Mouse (Mus musculus) cerebellum, adult 2 months (tissue): ENCODE results near the gene Per3. TPM values are rescaled to one million over a fixed set of nuclear protein-coding genes. Genes with fewer than 3 reads are reported as not detected.
A peak's percentile ranks its signal among the peaks of the same experiment; 100 is the strongest.

Source experiments
- DNase-seq, 2 experiments: peaks; one replicate each; pipeline ENCODE4 v3.0.0; 2021
- H3K27ac ChIP-seq: fragments of 200-500 bp; 2 replicates; pipeline ENCODE4 v1.5.1; 2012; ENCODE audit warnings: low read length, control low read depth, inconsistent platforms; ENCODE audit not compliant: insufficient read depth
- H3K27me3 ChIP-seq: fragments of 200-500 bp; 2 replicates; pipeline ENCODE4 v1.6.1; 2012; ENCODE audit warnings: inconsistent platforms, mild to moderate bottlenecking, low read length, moderate library complexity; ENCODE audit not compliant: control insufficient read depth, insufficient read depth
- H3K4me1 ChIP-seq: fragments of 200-500 bp; 2 replicates; pipeline ENCODE4 v1.6.1; 2011; ENCODE audit warnings: low read length; ENCODE audit not compliant: control insufficient read depth, insufficient read depth
- H3K4me3 ChIP-seq: fragments of 200-500 bp; replicated peaks from 2 replicates; pipeline ENCODE3; 2011; ENCODE audit warnings: mild to moderate bottlenecking, low read depth, low read length, control low read depth; ENCODE audit not compliant: insufficient read depth
- CTCF ChIP-seq: fragments of 200-500 bp; IDR thresholded peaks from 2 replicates; pipeline ENCODE4 v1.5.1; 2011; ENCODE audit warnings: low read depth, mild to moderate bottlenecking, control low read depth, low read length, moderate library complexity, borderline replicate concordance; ENCODE audit not compliant: insufficient read depth
- POLR2A ChIP-seq: fragments of 200-500 bp; IDR thresholded peaks from 2 replicates; pipeline ENCODE4 v1.6.1; 2011; ENCODE audit warnings: low read length, control low read depth, borderline replicate concordance; ENCODE audit not compliant: insufficient read depth
- WGBS: fragments of 180-500 bp; shearing (Covaris S2); methylation state at CpG from one replicate; pipeline ENCODE4 v1.1.7; 2018; 5-methylcytosine and 5-hydroxymethylcytosine counted together
- polyA plus RNA-seq: library from polyadenylated mRNA; depleted of rRNA; stranded (reverse); fragments of >200 nt; gene quantifications from 2 replicates; pipeline ENCODE4 v1.2.3, GENCODE M21; 2012

Gene Per3
- polyA plus RNA-seq, 1 experiment = 40.0 TPM

GRCm38 (mm10) chr4:151073108-151073744 lies 28.8 kb upstream of the Per3 start:
- peak; percentile 78 to 85 for DNase-seq
- 35% methylated on average over 13 of the region's 13 CpGs for WGBS
- H3K4me1 ChIP-seq = peaks cover 3% of the 10 kb centered on the region; the same call in 1 of the 2 replicates
- no peak overlapping the region for H3K4me3 ChIP-seq
- no peaks in the 10 kb centered on the region for H3K27me3 ChIP-seq
- TF ChIP-seq POLR2A (no peak), CTCF (peak; percentile 74)
- H3K27ac ChIP-seq = no peak overlapping the region

GRCm38 (mm10) chr4:151070962-151071361 lies 26.5 kb upstream of the Per3 start:
- 91% methylated on average over 7 of the region's 7 CpGs for WGBS
- no peak for DNase-seq
- Histone ChIP-seq H3K27ac (no peak overlapping the region), H3K4me1 (peaks cover 3% of the 10 kb centered on the region; the same call in 1 of the 2 replicates), H3K27me3 (no peaks in the 10 kb centered on the region), H3K4me3 (no peak overlapping the region)
- no peak for TF ChIP-seq CTCF
- TF ChIP-seq POLR2A = no peak

GRCm38 (mm10) chr4:151068751-151069150 lies 24.3 kb upstream of the Per3 start:
- 60% methylated on average over 4 of the region's 4 CpGs for WGBS
- no peaks in the 10 kb centered on the region for H3K27me3 ChIP-seq
- TF ChIP-seq POLR2A (no peak), CTCF (no peak)
- H3K27ac ChIP-seq = no peak overlapping the region
- peaks cover 3% of the 10 kb centered on the region; the same call in 1 of the 2 replicates for H3K4me1 ChIP-seq
- H3K4me3 ChIP-seq = no peak overlapping the region
- no peak for DNase-seq

GRCm38 (mm10) chr4:151059566-151059965 lies 15.1 kb upstream of the Per3 start:
- 78% methylated on average over 4 of the region's 4 CpGs for WGBS
- H3K27me3 ChIP-seq = no peaks in the 10 kb centered on the region
- H3K4me3 ChIP-seq = no peak overlapping the region
- DNase-seq = no peak
- peaks cover 3% of the 10 kb centered on the region; the same call in 1 of the 2 replicates for H3K4me1 ChIP-seq
- H3K27ac ChIP-seq = no peak overlapping the region
- TF ChIP-seq CTCF (no peak), POLR2A (no peak)

- DNase-seq = no peak
- Histone ChIP-seq H3K27me3 (no peaks in the 10 kb centered on the region), H3K4me1 (peaks cover 3% of the 10 kb centered on the region; the same call in 1 of the 2 replicates), H3K27ac (no peak overlapping the region; the same call in 1 of the 2 replicates), H3K4me3 (no peak overlapping the region)
- TF ChIP-seq CTCF (no peak), POLR2A (no peak)
- WGBS = 65% methylated on average over 4 of the region's 4 CpGs
These were observed 14.2 kb upstream of the Per3 start for GRCm38 (mm10) chr4:151058634-151059033.

- under 1% methylated on average over 114 of the region's 114 CpGs for WGBS
- H3K27ac ChIP-seq = peak within 1 kb of the TSS; percentile 97
- DNase-seq = peak; percentile 99
- H3K27me3 ChIP-seq = no peaks in the 10 kb centered on the region
- TF ChIP-seq POLR2A (peak; percentile 65), CTCF (no peak)
- peak within 1 kb of the TSS; percentile 82 for H3K4me3 ChIP-seq
- peaks cover 6% of the 10 kb centered on the region; the same call in 1 of the 2 replicates for H3K4me1 ChIP-seq
These were observed 13.2 kb upstream of the Per3 start, which contains the start of gene Vamp3 for GRCm38 (mm10) chr4:151057347-151058321. TSS of gene Vamp3 (minus strand) at chr4:151057963.

- no peak for DNase-seq
- H3K27ac ChIP-seq = no peak overlapping the region
- no peak overlapping the region for H3K4me3 ChIP-seq
- H3K4me1 ChIP-seq = peaks cover 6% of the 10 kb centered on the region; the same call in 1 of the 2 replicates
- no peak for TF ChIP-seq POLR2A
- no peak for TF ChIP-seq CTCF
- 77% methylated on average over 1 of the region's 1 CpGs for WGBS
- H3K27me3 ChIP-seq = no peaks in the 10 kb centered on the region
These were observed 6.7 kb upstream of the Per3 start for GRCm38 (mm10) chr4:151051162-151051561.
